Mouse (Mus musculus) c-Kit-negative CD71-positive TER-119-positive erythroid progenitor cells, embryonic 14.5 days (primary cell): Measurements from ENCODE around the gene Mzf1.
A peak's percentile ranks its signal among the peaks of the same experiment; 100 is the strongest.
"Not testable (repeated sequence)": the region's sequence is repeated elsewhere in the genome, so short reads cannot be mapped to it uniquely, and the experiment has no call there.

ENCODE experiments used
- DNase-seq: peaks from one replicate; pipeline ENCODE4 v3.0.0-alpha.2; 2013; ENCODE audit warnings: low read depth, low spot score

The Mzf1 gene

GRCm38 (mm10) chr7:13054287-13055010 lies at the start of gene Mzf1:
Gene Mzf1 (minus strand): TSS chr7:13054764.
- DNase-seq: peak; percentile 70

GRCm38 (mm10) chr7:13095073-13095472 lies 40.5 kb upstream of the Mzf1 start, which contains the start of gene Vmn1r85:
Gene Vmn1r85 (minus strand): TSS chr7:13095173.
- no peak for DNase-seq

DNA sequence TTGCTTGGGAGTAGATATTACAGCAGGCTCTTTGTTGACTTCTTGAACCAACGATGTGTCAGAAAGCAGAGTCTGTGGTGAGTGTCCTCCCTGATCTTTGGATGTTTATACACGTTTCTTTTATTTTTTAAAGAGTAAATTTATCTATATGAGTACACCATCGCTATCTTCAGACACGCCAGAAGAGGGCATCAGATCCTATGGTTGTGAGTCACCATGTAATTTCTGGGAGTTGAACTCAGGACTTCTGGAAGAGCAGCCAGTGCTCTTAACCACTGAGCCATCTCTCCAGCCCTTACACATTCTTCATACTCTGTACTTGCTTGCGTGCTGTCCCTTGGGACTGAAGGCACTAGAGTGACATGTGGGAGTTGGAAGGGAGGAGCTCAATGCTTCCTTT lies 17.7 kb upstream of the Mzf1 start:
- DNase-seq: no peak

DNA sequence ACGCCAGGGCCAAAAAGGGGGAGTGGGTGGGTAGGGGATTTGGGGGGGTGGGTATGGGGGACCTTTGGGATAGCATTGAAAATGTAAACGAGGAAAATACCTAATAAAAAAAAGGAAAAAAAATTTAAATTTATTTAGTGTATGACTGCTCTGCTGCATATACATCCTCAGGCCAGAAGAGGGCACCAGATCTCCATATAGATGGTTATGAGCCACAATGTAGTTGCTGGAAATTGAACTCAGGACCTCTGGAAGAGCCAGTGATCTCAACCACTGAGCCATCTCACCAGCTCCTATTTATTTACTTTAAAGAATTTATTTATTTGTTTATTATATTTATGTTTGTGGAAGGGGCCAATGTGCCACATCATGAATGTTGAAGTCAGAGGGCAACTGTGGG lies 8.8 kb upstream of the Mzf1 start:
- not testable (repeated sequence) for DNase-seq

DNA sequence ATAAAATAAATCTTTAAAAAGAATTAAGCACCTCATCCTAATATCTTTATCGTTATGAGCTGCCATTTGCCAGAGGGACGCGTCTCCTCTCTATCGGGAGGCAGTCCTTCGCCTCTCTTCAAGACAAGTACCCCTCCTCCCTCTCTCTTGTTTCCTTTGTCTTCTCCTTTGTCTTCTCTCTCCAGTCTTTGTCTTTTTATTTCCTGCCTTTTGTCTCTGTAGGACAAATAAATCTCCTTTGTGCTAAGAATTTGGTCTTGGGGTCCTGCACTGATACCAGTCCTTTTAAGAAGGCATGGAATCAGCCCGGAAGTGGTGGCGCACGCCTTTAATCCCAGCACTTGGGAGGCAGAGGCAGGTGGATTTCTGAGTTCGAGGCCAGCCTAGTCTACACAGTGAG lies 5.0 kb upstream of the Mzf1 start:
- DNase-seq: no peak

DNA sequence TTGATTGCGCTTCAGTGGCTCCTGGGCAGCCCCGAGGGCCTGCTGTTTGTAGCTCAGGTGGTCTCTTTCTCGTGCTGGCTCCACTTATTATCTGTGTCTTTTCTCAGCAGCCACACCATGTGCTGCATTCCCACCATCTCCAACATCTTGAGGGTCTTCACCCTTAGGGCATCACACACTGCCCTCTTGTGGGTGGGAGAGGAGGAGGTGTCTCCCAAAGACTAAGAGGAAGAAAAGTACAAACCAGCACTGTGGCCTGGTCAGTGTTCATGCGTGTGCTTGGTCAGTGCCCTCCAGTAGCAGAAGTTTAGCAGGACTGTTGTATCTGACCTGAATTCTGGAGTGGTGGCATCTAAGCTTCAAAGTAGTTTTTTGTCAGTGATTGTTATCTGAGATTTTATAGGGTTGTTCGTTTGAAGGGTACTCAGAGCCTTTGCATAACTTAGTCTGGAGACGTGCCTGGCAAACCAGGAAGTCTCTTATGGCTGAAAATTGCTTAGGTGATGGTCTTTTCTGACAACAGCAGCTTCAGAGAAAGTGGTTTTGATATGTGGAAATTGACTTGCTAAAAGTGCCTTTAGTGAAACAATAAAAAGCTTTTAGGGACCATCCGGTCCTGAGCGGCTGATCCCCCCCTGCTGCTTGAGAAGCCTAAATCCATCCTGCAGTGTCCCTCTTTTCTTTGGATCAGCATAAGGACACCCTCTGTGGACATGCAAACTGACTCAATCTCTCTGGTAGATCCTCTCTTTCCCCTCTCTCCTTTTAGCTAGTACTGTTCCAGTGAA lies 2.5 kb upstream of the Mzf1 start:
- DNase-seq: no peak

DNA sequence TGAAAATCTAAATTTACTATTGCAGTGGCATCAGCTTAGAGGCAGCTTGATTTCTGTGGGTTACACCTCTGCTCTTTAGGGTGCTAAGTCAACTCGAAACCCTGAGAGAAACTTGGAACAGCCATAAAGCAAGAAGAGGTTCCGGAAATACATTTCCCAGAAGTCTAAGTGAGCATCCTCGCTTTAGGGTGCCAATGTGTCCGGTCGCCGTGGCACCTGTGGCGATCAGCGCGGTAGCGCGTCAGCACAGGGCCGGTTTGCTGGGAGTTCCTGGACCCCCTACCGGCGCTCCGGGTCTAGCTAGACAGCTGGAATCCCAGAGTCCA lies 640 bp downstream of the Mzf1 start:
- DNase-seq: no peak

- DNase-seq: no peak
Observed at GRCm38 (mm10) chr7:13053501-13053900, 1.1 kb downstream of the Mzf1 start.

DNA sequence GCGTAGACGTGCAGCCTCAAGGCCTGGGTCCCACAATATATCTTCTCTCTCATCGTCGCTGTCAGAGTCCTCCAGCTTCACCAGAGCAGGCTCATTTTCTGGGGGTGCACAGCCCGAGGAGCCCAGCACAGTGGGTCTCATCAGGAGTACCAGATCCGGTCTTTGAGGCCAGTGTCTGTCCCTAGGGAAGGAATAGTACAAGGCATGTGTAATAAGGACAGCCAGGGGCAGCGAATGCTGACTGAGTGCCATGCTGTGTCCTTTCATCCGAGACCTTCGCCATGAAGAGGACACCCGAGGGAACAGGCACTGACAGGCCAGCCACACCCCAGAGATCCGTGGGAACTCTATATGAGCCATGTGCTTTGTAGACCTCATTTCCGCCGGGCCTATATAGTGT lies 1.6 kb downstream of the Mzf1 start:
- DNase-seq: no peak

DNA sequence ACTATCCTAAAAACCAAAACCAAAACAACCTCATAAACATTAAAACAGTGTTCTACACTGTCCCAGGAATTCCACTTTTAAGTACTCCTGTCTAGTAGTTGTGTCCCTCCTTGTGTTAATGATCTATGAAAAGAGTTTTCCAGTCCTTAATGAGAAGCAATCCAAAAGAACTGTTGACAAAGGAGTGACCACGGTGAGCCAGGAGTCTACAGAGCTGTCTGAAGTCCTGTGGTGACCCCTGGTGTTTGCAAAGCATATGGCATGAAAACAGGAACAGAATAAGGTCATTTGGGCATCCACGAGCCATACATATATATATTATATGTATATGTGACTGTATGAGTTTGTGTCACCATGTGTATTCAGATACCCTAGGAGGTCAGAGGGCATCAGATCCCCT lies 8.5 kb downstream of the Mzf1 start:
- DNase-seq: peak; percentile 35

DNA sequence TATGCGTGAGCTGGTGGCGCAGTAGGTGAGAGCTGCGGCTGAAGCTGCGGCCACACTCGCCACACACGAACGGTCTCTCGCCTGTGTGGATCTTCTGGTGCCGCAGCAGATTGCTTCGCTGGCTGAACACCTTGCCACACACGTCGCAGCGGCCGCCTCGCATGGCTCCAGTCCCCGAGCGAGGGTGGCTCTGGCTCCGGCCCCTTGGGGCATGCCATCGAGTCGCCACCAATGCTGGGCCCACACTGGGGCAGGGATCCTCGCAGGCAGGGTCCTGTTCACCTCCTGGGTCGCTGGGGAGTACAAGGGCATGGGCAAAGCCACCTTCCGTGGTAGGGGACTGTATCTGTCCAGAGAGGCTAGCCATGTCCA lies 10.3 kb downstream of the Mzf1 start:
- DNase-seq: no peak

- DNase-seq: no peak
Observed at GRCm38 (mm10) chr7:13043445-13044253, 10.9 kb downstream of the Mzf1 start.

DNA sequence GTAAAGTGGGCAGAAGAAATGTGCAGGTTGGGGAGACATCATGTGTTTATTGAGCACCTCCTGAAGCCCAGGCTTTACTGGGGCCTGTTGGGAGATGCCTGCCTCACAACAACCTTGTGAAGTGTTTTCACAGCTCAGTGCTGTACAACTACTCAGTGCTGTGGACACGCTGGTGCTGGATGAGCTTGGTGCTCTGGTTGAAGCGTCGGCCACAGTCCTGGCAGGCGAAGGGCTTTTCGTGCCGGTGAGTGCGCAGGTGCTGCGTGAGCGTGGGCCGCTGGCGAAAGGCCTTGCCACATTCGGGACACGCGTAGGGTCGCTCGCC lies 11.5 kb downstream of the Mzf1 start:
- no peak for DNase-seq

DNA sequence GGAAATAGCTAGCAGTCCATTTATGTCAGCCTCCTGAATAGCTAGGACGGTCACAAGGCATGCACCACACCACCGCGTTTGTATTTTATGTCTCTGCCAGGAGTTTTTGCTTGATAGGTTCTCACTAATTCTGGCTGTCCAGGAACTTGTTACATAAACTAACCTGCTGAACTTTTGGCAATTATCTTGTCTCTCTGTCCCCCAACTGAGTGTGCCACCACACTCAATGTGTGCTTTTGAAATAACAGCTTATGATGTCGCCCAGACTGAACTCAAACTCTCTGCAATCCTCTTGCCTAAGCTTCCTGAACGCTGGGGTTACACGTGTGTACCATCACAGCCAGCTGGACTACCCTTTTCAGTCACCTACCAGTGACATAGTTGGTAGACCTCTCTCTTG lies 12.1 kb downstream of the Mzf1 start:
- DNase-seq: no peak

- no peak for DNase-seq
Observed at GRCm38 (mm10) chr7:13041256-13041655, 13.3 kb downstream of the Mzf1 start.

GRCm38 (mm10) chr7:13039181-13039580 lies 15.4 kb downstream of the Mzf1 start:
- DNase-seq: no peak

DNA sequence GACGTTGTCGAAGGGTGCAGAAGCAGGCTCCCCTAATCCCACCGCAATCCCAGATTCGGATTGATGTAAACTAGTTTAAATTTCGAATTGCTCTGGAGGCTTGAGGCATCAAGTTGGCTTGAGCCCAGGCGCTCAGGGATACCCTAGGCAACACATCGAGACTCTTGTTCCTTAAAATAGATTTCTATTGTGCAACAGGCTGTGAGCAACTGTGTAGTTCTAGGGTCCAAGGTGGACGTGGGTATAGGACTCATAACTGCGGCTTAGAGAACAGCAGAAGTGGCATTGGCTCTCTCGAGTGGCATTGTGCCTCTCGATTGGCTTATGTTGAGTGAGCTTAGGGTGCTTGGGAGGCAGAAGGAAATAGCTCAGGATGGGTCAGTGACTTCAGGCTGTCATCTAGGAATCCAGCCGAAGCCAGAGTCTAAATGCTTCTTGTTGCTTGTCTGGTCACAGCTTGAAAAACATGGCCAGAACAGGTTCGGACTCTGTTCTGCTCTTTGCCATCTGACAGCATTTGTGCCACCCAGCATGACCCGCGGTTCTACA lies 15.9 kb downstream of the Mzf1 start:
- DNase-seq: no peak

GRCm38 (mm10) chr7:13037901-13038555 lies 16.5 kb downstream of the Mzf1 start, which contains the start of gene Ube2m:
Gene Ube2m (minus strand): TSS chr7:13038275.
- peak; percentile 80 for DNase-seq

DNA sequence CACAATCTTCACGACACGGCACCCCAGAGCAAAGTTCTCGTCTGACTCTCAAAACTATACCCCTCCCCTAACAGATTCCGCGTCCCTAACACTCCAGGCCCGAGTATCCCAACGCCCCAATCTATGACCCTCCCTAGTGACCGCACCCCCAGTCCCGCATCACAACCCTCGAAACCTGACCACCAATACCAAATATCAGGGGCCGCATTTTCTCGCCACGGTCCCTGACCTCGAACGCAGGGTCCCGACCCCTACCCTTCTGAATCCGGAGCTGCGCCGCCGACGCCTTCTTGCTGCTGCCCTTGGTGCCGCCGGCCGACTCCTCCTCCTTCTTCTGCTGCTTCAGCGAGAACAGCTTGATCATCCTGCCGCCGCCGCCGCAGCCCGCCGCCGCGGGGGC lies 17.2 kb downstream of the Mzf1 start:
- no peak for DNase-seq

DNA sequence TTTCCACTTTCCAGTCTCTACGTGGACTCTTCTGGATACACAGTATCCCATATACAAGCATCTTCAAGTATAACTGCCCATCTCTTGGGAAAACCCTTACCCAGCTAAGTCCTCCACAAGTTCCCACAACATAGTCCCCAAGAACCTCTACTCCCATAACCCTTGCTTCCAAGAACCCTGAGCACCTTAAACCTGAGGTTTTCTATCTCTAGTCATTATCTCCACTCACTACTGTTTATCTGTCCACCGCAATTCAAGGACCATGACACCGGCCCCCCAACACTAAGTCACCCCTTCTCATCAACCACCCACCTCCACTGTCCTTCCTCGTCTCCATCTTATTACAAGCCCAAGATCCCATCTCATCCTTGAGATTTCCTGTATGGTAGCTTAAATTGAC lies 17.8 kb downstream of the Mzf1 start:
- no peak for DNase-seq

DNA sequence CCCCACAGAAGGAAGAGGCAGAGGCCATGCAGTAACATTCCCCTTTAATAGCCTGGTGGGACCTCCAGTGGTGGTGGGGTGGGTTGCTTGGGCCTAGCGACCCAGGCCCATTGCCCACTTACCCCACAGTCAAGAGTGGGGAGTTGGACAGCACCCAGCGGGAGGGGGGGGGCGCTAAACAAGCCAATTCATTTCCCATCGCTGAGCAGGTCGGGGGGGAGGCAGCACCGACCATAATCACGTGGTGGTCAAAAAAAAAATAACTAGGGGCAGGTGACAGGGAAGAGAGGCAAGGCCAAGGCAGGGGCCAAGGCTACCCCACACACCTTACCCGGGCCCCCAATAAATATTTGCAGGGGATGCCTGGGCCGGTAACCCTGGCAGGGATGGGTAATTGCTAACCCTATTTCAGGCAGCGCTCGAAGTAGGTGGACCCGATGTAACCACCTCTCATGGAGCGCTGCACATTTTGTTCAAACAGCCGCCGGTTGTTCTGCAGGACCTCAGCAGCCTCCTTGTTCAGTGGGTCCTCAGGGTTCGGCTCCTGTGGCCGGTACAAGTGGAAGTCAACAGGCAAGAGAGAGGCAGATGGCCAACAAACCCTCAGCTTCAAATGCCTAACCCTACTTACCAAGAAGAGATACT lies 19.2 kb downstream of the Mzf1 start:
- no peak for DNase-seq
